Mouse (Mus musculus): ENCODE measurements around the gene Olfr1366.
"Not testable (repeated sequence)": the region's sequence is repeated elsewhere in the genome, so short reads cannot be mapped to it uniquely, and the experiment has no call there.

Olfr1366 gene

GRCm38 (mm10) chr13:21542708-21543107 is at the start of gene Olfr1366:
TSS of gene Olfr1366 (minus strand) at chr13:21542808.
- no peak for DNase-seq (ENCODE audit: extremely low read depth, low read depth, low spot score)

- no peak for DNase-seq (ENCODE audit: extremely low read depth, low read depth, low spot score)
These were observed 49.0 kb upstream of the Olfr1366 start for GRCm38 (mm10) chr13:21591618-21592017.

GRCm38 (mm10) chr13:21581659-21582058 is 39.1 kb upstream of the Olfr1366 start, which contains the start of gene Olfr1364:
TSS of gene Olfr1364 (minus strand) at chr13:21581759.
- DNase-seq (ENCODE audit: extremely low read depth, low read depth, low spot score): no peak

GRCm38 (mm10) chr13:21559793-21560192 is 17.2 kb upstream of the Olfr1366 start, which contains the start of gene Olfr1535:
TSS of gene Olfr1535 (minus strand) at chr13:21559893.
- DNase-seq (ENCODE audit: extremely low read depth, low read depth, low spot score): no peak

- DNase-seq (ENCODE audit: extremely low read depth, low read depth, low spot score): no peak
These were observed 8.0 kb upstream of the Olfr1366 start for GRCm38 (mm10) chr13:21550416-21551110.

- no peak for DNase-seq (ENCODE audit: extremely low read depth, low read depth, low spot score)
These were observed 6.9 kb upstream of the Olfr1366 start for GRCm38 (mm10) chr13:21549487-21549886.

GRCm38 (mm10) chr13:21530781-21531201 is 11.8 kb downstream of the Olfr1366 start, which contains the start of gene Zkscan8:
TSS of gene Zkscan8 (minus strand) at chr13:21531120.
- DNase-seq (ENCODE audit: extremely low read depth, low read depth, low spot score): peak; percentile 21

- no peak for DNase-seq (ENCODE audit: extremely low read depth, low read depth, low spot score)
These were observed 12.5 kb downstream of the Olfr1366 start for GRCm38 (mm10) chr13:21530136-21530535.

- peak; percentile 86 for DNase-seq (ENCODE audit: extremely low read depth, low read depth, low spot score)
These were observed 36.4 kb downstream of the Olfr1366 start for GRCm38 (mm10) chr13:21506221-21506649.

- no peak for DNase-seq (ENCODE audit: extremely low read depth, low read depth, low spot score)
These were observed 40.3 kb downstream of the Olfr1366 start for GRCm38 (mm10) chr13:21502296-21502695.

GRCm38 (mm10) chr13:21501182-21501581 is 41.4 kb downstream of the Olfr1366 start, which contains the start of gene Gm11273:
TSS of gene Gm11273 (minus strand) at chr13:21501418.
- not testable (repeated sequence) for DNase-seq (ENCODE audit: extremely low read depth, low read depth, low spot score)

- DNase-seq (ENCODE audit: extremely low read depth, low read depth, low spot score): no peak
These were observed 47.5 kb downstream of the Olfr1366 start, which contains the start of gene AK157302 for GRCm38 (mm10) chr13:21495080-21495479. TSS of gene AK157302 (plus strand) at chr13:21495223.

- DNase-seq (ENCODE audit: extremely low read depth, low read depth, low spot score): peak; percentile 95
These were observed 49.8 kb downstream of the Olfr1366 start for GRCm38 (mm10) chr13:21492847-21493246.

GRCm38 (mm10) chr13:21486881-21487280 is 55.7 kb downstream of the Olfr1366 start:
- no peak for DNase-seq (ENCODE audit: extremely low read depth, low read depth, low spot score)

All from fat pad, adult 2 months (tissue).